Mouse (Mus musculus): ENCODE results near the gene Vwa3b.

- TF ChIP-seq POLR2A (IDR thresholded peaks at IDR 0.05; ENCODE audit: low read depth, low read length) (no peak), CTCF (IDR thresholded peaks at IDR 0.05; ENCODE audit: extremely low read depth, insufficient read length, insufficient replicate concordance, low read depth, low read length) (no peak)
Observed at GRCm38 (mm10) chr1:37056831-37057561, 30.6 kb downstream of the Vwa3b start.
